Mouse (Mus musculus): Measurements from ENCODE around the gene Rab20. TPM values are rescaled to one million over a fixed set of nuclear protein-coding genes. Genes with fewer than 3 reads are reported as not detected.

Gene Rab20
- polyA plus RNA-seq, 1 experiment from 2014 or later: 19.5 TPM

DNA sequence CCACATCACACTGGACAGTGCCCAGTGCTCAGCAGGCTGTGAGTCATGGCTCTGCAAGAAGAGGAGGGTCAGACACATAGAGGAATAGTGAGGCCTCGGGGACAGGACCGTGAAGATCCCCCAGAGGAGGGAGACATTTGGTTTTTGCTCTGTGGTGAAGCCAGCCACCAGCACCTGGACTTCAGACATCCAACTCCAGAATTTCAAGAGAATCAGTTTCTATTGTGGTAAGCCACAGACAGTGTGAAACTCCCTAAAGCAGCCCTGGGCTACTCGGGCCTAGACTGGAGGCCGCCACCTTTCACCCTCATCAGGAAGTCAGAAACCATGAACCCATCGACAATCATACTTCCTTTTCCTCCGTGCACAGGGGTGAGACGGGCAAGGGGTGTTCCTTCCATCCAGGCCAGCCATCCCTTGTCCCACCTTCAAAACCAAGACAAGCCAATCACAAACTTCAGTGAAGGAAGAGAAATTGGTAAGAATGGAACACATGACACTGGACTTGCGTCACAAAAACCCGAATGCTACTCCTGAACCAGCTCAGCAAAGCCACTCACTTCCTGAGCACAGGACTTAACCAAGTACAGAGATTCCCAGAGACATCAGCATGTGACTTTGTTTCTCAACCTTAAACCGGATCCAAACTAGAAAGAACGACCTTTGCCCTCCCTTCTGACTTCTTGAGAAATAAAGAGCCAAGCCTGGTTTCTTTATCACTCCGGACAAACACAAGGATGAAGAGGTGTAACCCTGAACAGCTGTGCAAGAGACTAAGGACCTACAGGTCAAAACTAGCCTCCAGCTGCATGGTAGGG, 14.4 kb downstream of the Rab20 start:
- Histone ChIP-seq H3K9me3 (ENCODE audit: control insufficient read depth, low read length) (peaks cover 6% of the 10 kb centered on the region; the same call in 1 of the 2 replicates), H3K36me3 (ENCODE audit: control insufficient read depth, insufficient read depth, low read length) (no peaks in the 10 kb centered on the region), H3K4me3 (ENCODE audit: low read length) (no peak overlapping the region), H3K4me1 (ENCODE audit: control insufficient read depth, insufficient read depth, low read length) (peaks cover 6% of the 10 kb centered on the region), H3K4me2 (replicated peaks; ENCODE audit: low read depth, low read length) (no peak overlapping the region), H3K27ac (ENCODE audit: low read depth, low read length) (no peak overlapping the region), H3K9ac (ENCODE audit: low read depth, low read length) (no peak overlapping the region), H3K27me3 (ENCODE audit: control insufficient read depth, insufficient read depth, low read length) (no peaks in the 10 kb centered on the region)
- no peak for ATAC-seq (ENCODE audit: low FRiP score, low TSS enrichment)
- WGBS: 65% methylated on average over 12 of the region's 12 CpGs

DNA sequence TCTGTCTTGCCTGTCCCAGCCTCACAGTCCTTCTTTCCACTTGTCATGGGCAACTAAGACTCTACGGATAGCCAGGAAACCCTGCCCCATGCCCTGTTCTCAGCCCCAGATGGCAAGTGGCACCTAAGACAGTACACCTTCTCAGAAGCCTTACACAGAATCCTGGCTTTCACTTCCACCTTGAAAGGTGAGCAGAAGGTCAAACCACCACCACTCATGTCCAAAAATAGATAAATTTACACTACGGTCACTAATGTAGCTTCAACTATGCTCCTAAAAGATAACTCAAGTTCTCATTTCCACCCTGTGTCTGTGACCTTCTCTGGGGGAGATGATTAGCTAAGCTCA, 15.0 kb downstream of the Rab20 start:
- Histone ChIP-seq H3K9ac (ENCODE audit: low read depth, low read length) (no peak overlapping the region), H3K9me3 (ENCODE audit: control insufficient read depth, low read length) (peaks cover 6% of the 10 kb centered on the region; the same call in 1 of the 2 replicates), H3K4me1 (ENCODE audit: control insufficient read depth, insufficient read depth, low read length) (peaks cover 12% of the 10 kb centered on the region), H3K4me3 (ENCODE audit: low read length) (no peak overlapping the region), H3K36me3 (ENCODE audit: control insufficient read depth, insufficient read depth, low read length) (no peaks in the 10 kb centered on the region), H3K4me2 (replicated peaks; ENCODE audit: low read depth, low read length) (no peak overlapping the region), H3K27ac (ENCODE audit: low read depth, low read length) (no peak overlapping the region), H3K27me3 (ENCODE audit: control insufficient read depth, insufficient read depth, low read length) (no peaks in the 10 kb centered on the region)
- 86% methylated on average over 2 of the region's 2 CpGs for WGBS
- ATAC-seq (ENCODE audit: low FRiP score, low TSS enrichment): no peak

DNA sequence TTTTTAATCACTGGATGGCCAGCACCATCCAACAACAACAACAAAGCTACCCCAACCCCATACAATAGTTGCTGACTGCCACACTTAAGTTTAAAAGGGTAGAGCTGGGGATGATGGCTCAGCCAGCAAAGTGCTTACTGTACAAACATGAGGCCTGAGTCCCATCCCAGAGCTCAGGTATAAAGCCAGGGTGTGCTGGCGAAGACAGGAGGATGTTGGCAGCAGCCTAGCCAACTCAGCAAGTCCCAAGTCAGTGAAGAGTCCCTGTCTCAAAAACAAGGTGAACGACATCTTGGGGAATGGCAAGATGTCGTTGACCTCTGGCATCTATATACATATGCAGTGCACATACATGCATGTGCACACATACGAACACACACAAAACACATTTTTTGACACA, 15.9 kb downstream of the Rab20 start:
- Histone ChIP-seq H3K4me1 (ENCODE audit: control insufficient read depth, insufficient read depth, low read length) (peaks cover 21% of the 10 kb centered on the region), H3K4me2 (replicated peaks; ENCODE audit: low read depth, low read length) (no peak overlapping the region), H3K9me3 (ENCODE audit: control insufficient read depth, low read length) (peaks cover 6% of the 10 kb centered on the region; the same call in 1 of the 2 replicates), H3K27me3 (ENCODE audit: control insufficient read depth, insufficient read depth, low read length) (no peaks in the 10 kb centered on the region), H3K36me3 (ENCODE audit: control insufficient read depth, insufficient read depth, low read length) (no peaks in the 10 kb centered on the region), H3K4me3 (ENCODE audit: low read length) (no peak overlapping the region), H3K27ac (ENCODE audit: low read depth, low read length) (no peak overlapping the region), H3K9ac (ENCODE audit: low read depth, low read length) (no peak overlapping the region)
- 91% methylated on average over 4 of the region's 4 CpGs for WGBS
- ATAC-seq (ENCODE audit: low FRiP score, low TSS enrichment): no peak

DNA sequence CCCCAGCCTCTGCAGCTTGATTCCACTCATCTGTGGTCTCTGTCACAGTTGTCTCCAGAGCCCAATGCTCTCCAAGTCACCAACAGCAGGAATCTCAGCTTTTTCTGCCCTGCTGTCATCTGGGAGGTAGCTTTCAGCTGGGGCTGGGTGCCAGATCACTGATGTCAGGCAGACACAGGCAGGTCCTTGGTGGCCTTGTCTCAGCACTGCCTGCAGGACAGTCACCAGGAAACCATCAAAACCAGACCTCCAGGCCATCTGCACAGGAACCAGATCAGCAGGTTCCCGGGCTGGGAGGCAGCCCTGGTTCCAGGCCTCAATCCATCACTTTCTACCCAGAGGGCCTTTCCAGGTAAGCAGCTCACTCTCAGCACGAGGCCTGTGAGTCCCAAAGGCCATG, 16.7 kb downstream of the Rab20 start:
- 52% methylated on average over 2 of the region's 2 CpGs for WGBS
- H3K36me3 ChIP-seq (ENCODE audit: control insufficient read depth, insufficient read depth, low read length): no peaks in the 10 kb centered on the region
- H3K4me2 ChIP-seq (replicated peaks; ENCODE audit: low read depth, low read length): no peak overlapping the region
- no peaks in the 10 kb centered on the region for H3K9me3 ChIP-seq (ENCODE audit: control insufficient read depth, low read length)
- H3K4me3 ChIP-seq (ENCODE audit: low read length): no peak overlapping the region
- H3K4me1 ChIP-seq (ENCODE audit: control insufficient read depth, insufficient read depth, low read length): peaks cover 22% of the 10 kb centered on the region
- no peak for ATAC-seq (ENCODE audit: low FRiP score, low TSS enrichment)
- no peaks in the 10 kb centered on the region for H3K27me3 ChIP-seq (ENCODE audit: control insufficient read depth, insufficient read depth, low read length)
- 0 out of 2 replicates have a peak overlapping the region, but pooled peaks have one; percentile 17 for H3K27ac ChIP-seq (ENCODE audit: low read depth, low read length)
- no peak overlapping the region for H3K9ac ChIP-seq (ENCODE audit: low read depth, low read length)

DNA sequence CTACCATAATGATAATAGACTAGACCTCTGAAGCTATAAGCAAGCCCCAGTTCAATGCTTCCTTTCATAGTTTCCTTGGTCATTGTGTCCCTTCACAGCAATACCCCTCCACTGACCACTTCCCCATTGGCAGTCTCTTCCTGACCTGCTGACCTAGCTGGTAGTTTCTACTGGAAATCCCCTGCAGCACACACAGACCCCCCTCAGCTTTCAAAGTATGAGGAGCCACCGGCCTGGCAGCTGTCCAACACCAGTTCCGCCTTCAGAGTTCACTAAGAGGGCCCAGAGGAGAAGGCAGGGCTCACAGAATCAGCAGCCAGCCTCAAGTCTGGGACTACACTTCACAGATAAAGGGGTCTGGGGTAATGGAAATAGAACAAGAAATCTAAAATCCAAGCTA, 17.6 kb downstream of the Rab20 start:
- WGBS: 33% methylated on average over 2 of the region's 2 CpGs
- Histone ChIP-seq H3K4me1 (ENCODE audit: control insufficient read depth, insufficient read depth, low read length) (peaks cover 22% of the 10 kb centered on the region), H3K9ac (ENCODE audit: low read depth, low read length) (no peak overlapping the region), H3K4me2 (replicated peaks; ENCODE audit: low read depth, low read length) (no peak overlapping the region), H3K27ac (ENCODE audit: low read depth, low read length) (no peak overlapping the region; the same call in 1 of the 2 replicates), H3K36me3 (ENCODE audit: control insufficient read depth, insufficient read depth, low read length) (no peaks in the 10 kb centered on the region), H3K9me3 (ENCODE audit: control insufficient read depth, low read length) (no peaks in the 10 kb centered on the region), H3K27me3 (ENCODE audit: control insufficient read depth, insufficient read depth, low read length) (no peaks in the 10 kb centered on the region), H3K4me3 (ENCODE audit: low read length) (no peak overlapping the region)
- no peak for ATAC-seq (ENCODE audit: low FRiP score, low TSS enrichment)

DNA sequence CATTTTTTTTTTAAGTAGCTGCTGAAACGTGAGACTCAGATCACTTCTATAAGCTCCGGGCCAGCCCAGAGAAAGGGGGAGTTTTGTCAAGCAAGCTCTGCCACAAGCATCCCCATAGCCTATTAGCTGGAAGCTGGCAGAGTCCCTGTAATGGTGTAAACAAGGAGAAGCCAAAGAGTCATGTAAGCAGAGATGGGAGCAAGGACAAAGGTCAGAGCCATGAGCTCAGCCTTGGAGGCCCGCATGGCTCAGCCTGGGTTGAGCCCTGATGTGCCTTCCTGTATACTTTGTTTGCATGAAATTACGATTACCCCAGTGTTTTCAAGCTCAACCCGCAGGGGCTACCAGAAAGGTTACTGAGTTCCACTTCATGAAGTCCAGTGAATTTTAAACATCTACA, 19.5 kb downstream of the Rab20 start:
- Histone ChIP-seq H3K9me3 (ENCODE audit: control insufficient read depth, low read length) (no peaks in the 10 kb centered on the region), H3K4me3 (ENCODE audit: low read length) (no peak overlapping the region), H3K36me3 (ENCODE audit: control insufficient read depth, insufficient read depth, low read length) (no peaks in the 10 kb centered on the region), H3K27ac (ENCODE audit: low read depth, low read length) (peak overlapping the region; percentile 84), H3K27me3 (ENCODE audit: control insufficient read depth, insufficient read depth, low read length) (no peaks in the 10 kb centered on the region), H3K9ac (ENCODE audit: low read depth, low read length) (no peak overlapping the region), H3K4me1 (ENCODE audit: control insufficient read depth, insufficient read depth, low read length) (peaks cover 22% of the 10 kb centered on the region), H3K4me2 (replicated peaks; ENCODE audit: low read depth, low read length) (no peak overlapping the region)
- ATAC-seq (ENCODE audit: low FRiP score, low TSS enrichment): peak; percentile 63; the same call in 1 of the 2 replicates
- 6% methylated on average over 5 of the region's 5 CpGs for WGBS

DNA sequence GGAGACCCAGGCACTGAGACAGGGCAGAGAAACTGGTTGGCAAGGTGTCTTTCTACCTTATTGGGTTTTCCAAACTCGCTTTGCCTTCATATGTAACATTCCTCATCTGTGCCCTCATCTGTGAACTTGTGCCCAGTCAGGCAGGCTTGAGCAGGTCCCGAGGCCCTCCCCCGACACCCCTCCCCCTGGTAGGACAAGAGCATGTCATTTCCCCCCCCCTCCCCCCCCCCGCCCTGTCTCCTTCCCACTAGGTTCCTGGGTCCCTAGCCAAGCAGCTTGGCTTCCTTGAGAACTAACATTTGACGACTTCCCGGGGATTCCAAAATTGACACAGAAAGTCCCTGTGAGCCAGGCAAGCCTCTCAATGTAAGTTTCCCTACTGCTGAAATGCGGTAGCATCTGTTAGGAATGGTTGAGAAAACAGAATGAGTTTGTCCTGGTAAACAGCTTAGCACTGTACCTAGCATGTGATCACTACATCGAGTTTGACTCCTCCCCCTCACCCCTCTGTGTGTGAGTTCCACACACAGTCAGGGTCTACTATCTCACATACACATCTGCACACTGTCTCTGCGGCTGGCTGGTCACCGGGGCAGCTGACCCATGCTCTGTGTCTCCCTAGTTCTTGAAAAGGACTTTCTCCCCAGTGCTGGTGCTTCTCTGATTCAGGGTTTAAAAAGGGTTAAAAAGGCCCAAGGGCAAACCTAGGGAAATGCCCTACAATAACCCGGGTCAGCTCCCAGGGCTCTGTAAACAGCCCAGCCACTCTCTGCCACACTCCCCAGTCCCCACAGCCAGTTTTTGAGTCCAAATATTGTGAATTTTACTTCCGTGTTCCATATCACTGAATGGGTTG, 20.3 kb downstream of the Rab20 start:
- Histone ChIP-seq H3K4me1 (ENCODE audit: control insufficient read depth, insufficient read depth, low read length) (peaks cover 22% of the 10 kb centered on the region), H3K4me3 (ENCODE audit: low read length) (no peak overlapping the region), H3K9me3 (ENCODE audit: control insufficient read depth, low read length) (no peaks in the 10 kb centered on the region), H3K9ac (ENCODE audit: low read depth, low read length) (0 out of 2 replicates have a peak overlapping the region, but pooled peaks have one; percentile 12), H3K4me2 (replicated peaks; ENCODE audit: low read depth, low read length) (no peak overlapping the region), H3K27me3 (ENCODE audit: control insufficient read depth, insufficient read depth, low read length) (no peaks in the 10 kb centered on the region), H3K36me3 (ENCODE audit: control insufficient read depth, insufficient read depth, low read length) (no peaks in the 10 kb centered on the region), H3K27ac (ENCODE audit: low read depth, low read length) (peak overlapping the region; percentile 84)
- 32% methylated on average over 11 of the region's 12 CpGs for WGBS
- ATAC-seq (ENCODE audit: low FRiP score, low TSS enrichment): 0 out of 2 replicates have a peak, but pooled peaks have one; percentile 21

DNA sequence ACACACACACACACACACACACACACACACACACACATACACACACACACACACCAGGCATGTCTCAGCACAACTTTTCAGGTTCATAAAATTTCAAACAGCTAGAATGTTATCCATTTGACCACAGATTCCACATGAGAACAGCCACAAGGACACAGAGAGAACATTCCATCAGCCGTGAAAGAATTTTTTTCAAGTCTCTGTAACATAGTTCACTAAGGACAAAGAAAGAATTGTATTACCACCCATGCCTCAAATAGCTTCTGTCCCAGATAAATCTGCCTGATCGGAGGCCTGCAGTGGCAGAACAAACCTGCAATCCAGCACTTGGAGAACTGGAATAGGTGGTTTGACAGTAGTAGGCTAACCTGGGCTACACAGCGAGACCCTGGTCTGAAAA, 21.2 kb downstream of the Rab20 start:
- Histone ChIP-seq H3K9me3 (ENCODE audit: control insufficient read depth, low read length) (no peaks in the 10 kb centered on the region), H3K4me3 (ENCODE audit: low read length) (no peak overlapping the region), H3K36me3 (ENCODE audit: control insufficient read depth, insufficient read depth, low read length) (no peaks in the 10 kb centered on the region), H3K27ac (ENCODE audit: low read depth, low read length) (peak overlapping the region; percentile 84; the same call in 1 of the 2 replicates), H3K4me1 (ENCODE audit: control insufficient read depth, insufficient read depth, low read length) (peaks cover 22% of the 10 kb centered on the region), H3K27me3 (ENCODE audit: control insufficient read depth, insufficient read depth, low read length) (no peaks in the 10 kb centered on the region), H3K9ac (ENCODE audit: low read depth, low read length) (no peak overlapping the region), H3K4me2 (replicated peaks; ENCODE audit: low read depth, low read length) (no peak overlapping the region)
- WGBS: 67% methylated on average over 3 of the region's 3 CpGs
- ATAC-seq (ENCODE audit: low FRiP score, low TSS enrichment): no peak

DNA sequence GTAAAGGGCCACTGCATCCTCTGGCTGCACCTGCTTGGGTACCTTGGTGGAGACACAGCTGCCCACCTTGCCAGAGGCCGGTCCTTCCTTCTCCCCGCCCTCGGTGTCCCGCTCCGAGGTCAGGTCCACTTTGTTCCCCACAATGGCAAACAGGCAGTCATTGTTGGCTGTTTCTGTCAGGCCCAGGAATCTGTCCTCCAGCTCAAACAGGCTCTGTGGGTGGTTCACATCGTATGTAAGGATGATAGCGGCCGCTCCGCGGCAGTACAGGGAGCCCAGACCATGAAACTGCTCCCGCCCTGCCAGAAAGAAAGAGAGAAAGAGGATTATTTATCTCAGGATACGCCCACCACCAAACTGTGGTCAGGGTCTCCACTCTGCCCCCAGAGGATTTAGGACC, 24.3 kb downstream of the Rab20 start:
- no peak overlapping the region for H3K4me3 ChIP-seq (ENCODE audit: low read length)
- H3K36me3 ChIP-seq (ENCODE audit: control insufficient read depth, insufficient read depth, low read length): 0 out of 2 replicates have a peak, but pooled peaks cover under 1% of the 10 kb centered on the region
- H3K9ac ChIP-seq (ENCODE audit: low read depth, low read length): no peak overlapping the region
- H3K27ac ChIP-seq (ENCODE audit: low read depth, low read length): no peak overlapping the region
- ATAC-seq (ENCODE audit: low FRiP score, low TSS enrichment): no peak
- no peaks in the 10 kb centered on the region for H3K9me3 ChIP-seq (ENCODE audit: control insufficient read depth, low read length)
- H3K4me1 ChIP-seq (ENCODE audit: control insufficient read depth, insufficient read depth, low read length): peaks cover 30% of the 10 kb centered on the region
- 60% methylated on average over 12 of the region's 12 CpGs for WGBS
- H3K27me3 ChIP-seq (ENCODE audit: control insufficient read depth, insufficient read depth, low read length): no peaks in the 10 kb centered on the region
- H3K4me2 ChIP-seq (replicated peaks; ENCODE audit: low read depth, low read length): no peak overlapping the region

All from kidney, embryonic 14.5 days (tissue).